Comparison of ENCODE assay signal across 15 mouse cellular contexts in genomic region chr4:148284219-148284618, GRCm38 (mm10). TPM values are rescaled to one million over a fixed set of nuclear protein-coding genes. Genes with fewer than 3 reads are reported as not detected.
DNase-seq lines count a peak whose midpoint lies in the region; ATAC-seq and TF ChIP-seq lines count a peak whose summit lies in the region.
"Had no signal": no experiment of that assay in that cellular context is flagged by ENCODE, and none has a peak within 500 bp of the region (broad histone marks: within the 10 kb centered on the region; RNA-seq: fewer than 3 reads in every experiment).

No protein-coding gene starts in this region.

- no peaks in the 10 kb centered on the region for H3K27me3 ChIP-seq in cerebellum, adult 2 months (ENCODE audit: control insufficient read depth, insufficient read depth, low read length)
- H3K27me3 ChIP-seq in hindbrain, embryonic 13.5 days: 0 out of 2 replicates have a peak, but pooled peaks cover 5% of the 10 kb centered on the region
- no peaks in the 10 kb centered on the region for H3K27me3 ChIP-seq in neural tube, embryonic 15.5 days (replicated peaks)

- peak in 1 of 2 experiments; percentile 21 for DNase-seq in cerebellum, adult 2 months
- DNase-seq in cerebellum, adult 11-12 months: no peak
- DNase-seq in left cerebral cortex, postnatal 4 days: peak; percentile 40
- DNase-seq in left cerebral cortex, adult 11 months (ENCODE audit: low spot score): no peak
- no peak for DNase-seq in gastrocnemius, postnatal 4 days (ENCODE audit: low spot score in 2 of 2)
- DNase-seq: adrenal gland, postnatal 14 days; cerebellum, adult 18-20 months had no signal

- peaks cover 10% of the 10 kb centered on the region for H3K36me3 ChIP-seq in hindbrain, embryonic 13.5 days
- no peaks in the 10 kb centered on the region for H3K36me3 ChIP-seq in neural tube, embryonic 15.5 days
- H3K36me3 ChIP-seq: embryonic facial prominence, embryonic 15.5 days; stomach, embryonic 15.5 days had no signal

- no peak for TF ChIP-seq POLR2A in cerebellum, adult 2 months (IDR thresholded peaks at IDR 0.05; ENCODE audit: borderline replicate concordance, insufficient read depth, low read length)

- 48% methylated on average over 13 of the region's 13 CpGs for WGBS in cerebellum, adult 2 months
- WGBS in hindbrain, embryonic 13.5 days: 24% methylated on average over 13 of the region's 13 CpGs
- 10% methylated on average over 13 of the region's 13 CpGs for WGBS in neural tube, embryonic 15.5 days

- H3K4me1 ChIP-seq in cerebellum, adult 2 months (ENCODE audit: control insufficient read depth, insufficient read depth, low read length): peaks cover 10% of the 10 kb centered on the region
- peaks cover 65% of the 10 kb centered on the region for H3K4me1 ChIP-seq in hindbrain, embryonic 13.5 days (replicated peaks)
- peaks cover 64% of the 10 kb centered on the region for H3K4me1 ChIP-seq in neural tube, embryonic 15.5 days

- H3K9me3 ChIP-seq in hindbrain, embryonic 13.5 days: no peaks in the 10 kb centered on the region
- H3K9me3 ChIP-seq in neural tube, embryonic 15.5 days (replicated peaks): no peaks in the 10 kb centered on the region
- H3K9me3 ChIP-seq: embryonic facial prominence, embryonic 15.5 days; stomach, embryonic 15.5 days had no signal

- intact Hi-C loops in left cerebral cortex, postnatal 4 days (cut with DNase I): no loop called here

- ATAC-seq in hindbrain, embryonic 13.5 days (ENCODE audit: low FRiP score): no peak
- no peak for ATAC-seq in neural tube, embryonic 15.5 days (ENCODE audit: low FRiP score)
- ATAC-seq in megakaryocyte progenitor cell, adult 5-6 weeks (replicated peaks; ENCODE audit: poor library complexity): no peak
- ATAC-seq: lung, postnatal 0 days had no signal

- TF ChIP-seq CTCF in cerebellum, adult 2 months (IDR thresholded peaks at IDR 0.05; ENCODE audit: borderline replicate concordance, insufficient read depth, low read depth, low read length): no peak

- H3K27ac ChIP-seq in cerebellum, adult 2 months (ENCODE audit: insufficient read depth, low read length): no peak overlapping the region
- peak overlapping the region; percentile 79 for H3K27ac ChIP-seq in hindbrain, embryonic 13.5 days
- peak overlapping the region; percentile 82 for H3K27ac ChIP-seq in neural tube, embryonic 15.5 days (replicated peaks)
- H3K27ac ChIP-seq: embryonic facial prominence, embryonic 15.5 days; stomach, embryonic 15.5 days had no signal

- peak overlapping the region; percentile 4 for H3K4me3 ChIP-seq in cerebellum, adult 2 months (replicated peaks; ENCODE audit: insufficient read depth, low read depth, low read length)
- peak overlapping the region; percentile 82 for H3K4me3 ChIP-seq in hindbrain, embryonic 13.5 days
- H3K4me3 ChIP-seq in neural tube, embryonic 15.5 days (replicated peaks): peak overlapping the region; percentile 71
- H3K4me3 ChIP-seq: embryonic facial prominence, embryonic 15.5 days; stomach, embryonic 15.5 days had no signal

- H3K9ac ChIP-seq in hindbrain, embryonic 13.5 days: peak overlapping the region; percentile 88
- peak overlapping the region; percentile 86 for H3K9ac ChIP-seq in neural tube, embryonic 15.5 days (replicated peaks)
- H3K9ac ChIP-seq: embryonic facial prominence, embryonic 15.5 days; stomach, embryonic 15.5 days had no signal

- peak overlapping the region; percentile 83 for H3K4me2 ChIP-seq in hindbrain, embryonic 13.5 days
- H3K4me2 ChIP-seq in neural tube, embryonic 15.5 days: peak overlapping the region; percentile 69
- H3K4me2 ChIP-seq: embryonic facial prominence, embryonic 15.5 days; stomach, embryonic 15.5 days had no signal

RNA-seq across cellular contexts. Expression of gene Disp3, which starts 3.5 kb away (rescaled TPM):
- 13.6 and 15.3 TPM in 2 replicates for polyA plus RNA-seq in cerebellum, adult 2 months (2012; rRNA removed)
- total RNA-seq in left cerebral cortex, postnatal 4 days (2021): 10 to 100 TPM; 12.9 to 18.3 TPM
- polyA plus RNA-seq in hindbrain, embryonic 13.5 days (2015; fragmentation: Nextera tagmentation; extraction: Ambion mirVana): 14.8 and 15.4 TPM in 2 replicates
- 13.0 and 15.6 TPM in 2 replicates for polyA plus RNA-seq in neural tube, embryonic 15.5 days (2015; fragmentation: Nextera tagmentation; extraction: Ambion mirVana)
- under 1 TPM; 0.26 to 0.27 TPM for total RNA-seq in gastrocnemius, postnatal 4 days (2021)
- total RNA-seq in megakaryocyte progenitor cell, adult 5-6 weeks (2015): not detected in 2 replicates
- total RNA-seq in megakaryocyte progenitor cell, adult 5-6 weeks (2017): not detected in 2 replicates
- total RNA-seq: hematopoietic stem cell, adult 5-6 weeks; liver, adult 2 months had no signal
- polyA plus RNA-seq: liver, adult 2 months had no signal

Comparison
In these comparisons a context has a peak if more than half of its experiments do, and no peak if none do; other contexts are left out.
1. H3K4me3 ChIP-seq: peak in every context shown above with its lines; median percentile 82 in hindbrain, embryonic 13.5 days; 71 in neural tube, embryonic 15.5 days; 4 in cerebellum, adult 2 months.
2. RNA of gene Disp3, which starts 3.5 kb away (total RNA-seq): 12.9 to 18.3 TPM in left cerebral cortex, postnatal 4 days; 0.26 to 0.27 TPM in gastrocnemius, postnatal 4 days and not detected in megakaryocyte progenitor cell, adult 5-6 weeks; every median in the first group is over 10 times any median in the second.